Mouse (Mus musculus) limb, embryonic 11.5 days (tissue): ENCODE measurements at regions not wholly inside any gene's neighbourhood (a gene's known extent, or its start where the extent isn't known, plus 50 kb on each side); places are given as distances from the start of the nearest gene placed in this dataset.

Experiments used
- ATAC-seq: fragments of 200-750 bp; cut with Nextera tagmentation; 2 replicates; pipeline ENCODE4 v1.8.0; 2017; ENCODE audit warnings: low read depth; ENCODE audit not compliant: insufficient number of reproducible peaks, low FRiP score, low TSS enrichment
- DNase-seq: peaks from one replicate; pipeline ENCODE4 v3.0.0-alpha.2; 2015; ENCODE audit warnings: low spot score
- H3K27ac ChIP-seq: fragments of 300-500 bp; sonication (generic); replicated peaks from 2 replicates; pipeline ENCODE4 v1.5.1; 2014; ENCODE audit warnings: low read depth, mild to moderate bottlenecking, low read length
- H3K27me3 ChIP-seq: fragments of 300-500 bp; sonication (generic); 2 replicates; pipeline ENCODE4 v1.6.1; 2014; ENCODE audit warnings: mild to moderate bottlenecking, low read length, mixed read lengths; ENCODE audit not compliant: control insufficient read depth, insufficient read depth
- H3K36me3 ChIP-seq: fragments of 300-500 bp; sonication (generic); 2 replicates; pipeline ENCODE4 v1.6.1; 2014; ENCODE audit warnings: mild to moderate bottlenecking, low read length, moderate library complexity, mixed read lengths; ENCODE audit not compliant: control insufficient read depth, insufficient read depth
- H3K4me1 ChIP-seq: fragments of 300-500 bp; sonication (generic); 2 replicates; pipeline ENCODE4 v1.6.1; 2014; ENCODE audit warnings: low read length, mixed read lengths; ENCODE audit not compliant: control insufficient read depth, insufficient read depth
- H3K4me2 ChIP-seq: fragments of 300-500 bp; sonication (generic); 2 replicates; pipeline ENCODE4 v1.6.1; 2014; ENCODE audit warnings: low read depth, mild to moderate bottlenecking, moderate library complexity; ENCODE audit not compliant: severe bottlenecking
- H3K4me3 ChIP-seq: fragments of 300-500 bp; sonication (generic); 2 replicates; pipeline ENCODE4 v1.5.1; 2014; ENCODE audit warnings: low read depth, low read length
- H3K9ac ChIP-seq: fragments of 300-500 bp; sonication (generic); 2 replicates; pipeline ENCODE4 v1.6.1; 2014; ENCODE audit warnings: mild to moderate bottlenecking, low read length
- H3K9me3 ChIP-seq: fragments of 300-500 bp; sonication (generic); 2 replicates; pipeline ENCODE4 v1.6.1; 2016; ENCODE audit warnings: low read length; ENCODE audit not compliant: control insufficient read depth
- WGBS: fragments of 180-500 bp; shearing (Covaris S2); extraction: QIAGEN DNeasy Blood & Tissue Kit; methylation state at CpG from one replicate; pipeline ENCODE4 v1.1.7; 2014; 5-methylcytosine and 5-hydroxymethylcytosine counted together

DNA sequence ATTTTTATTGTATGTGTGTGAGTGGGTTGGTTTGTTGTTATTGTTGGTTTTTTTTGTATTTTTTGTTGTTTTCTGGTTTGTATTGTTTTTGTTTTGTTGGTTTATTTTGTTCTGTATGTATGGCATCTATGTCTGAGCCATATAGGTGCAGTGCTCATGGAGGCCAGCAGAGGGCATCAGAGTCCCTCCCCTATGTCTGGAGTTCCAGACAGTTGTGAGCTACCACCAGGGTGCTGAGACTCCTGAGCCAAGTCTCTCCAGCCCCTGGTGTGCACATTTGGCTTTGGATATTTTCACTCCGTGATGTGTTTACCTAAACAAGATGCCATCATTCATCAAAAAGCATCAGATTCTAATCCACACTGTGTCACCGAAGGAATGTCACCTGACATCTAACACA is 59.2 kb upstream of the Nudt7 start:
- DNase-seq (peak; percentile 45), ATAC-seq (no peak)
- Histone ChIP-seq H3K27ac (no peak overlapping the region), H3K9me3 (no peaks in the 10 kb centered on the region), H3K27me3 (no peaks in the 10 kb centered on the region), H3K9ac (no peak overlapping the region), H3K4me1 (no peaks in the 10 kb centered on the region), H3K4me3 (no peak overlapping the region), H3K36me3 (no peaks in the 10 kb centered on the region), H3K4me2 (no peak overlapping the region)
- WGBS = 88% methylated on average over 2 of the region's 2 CpGs

DNA sequence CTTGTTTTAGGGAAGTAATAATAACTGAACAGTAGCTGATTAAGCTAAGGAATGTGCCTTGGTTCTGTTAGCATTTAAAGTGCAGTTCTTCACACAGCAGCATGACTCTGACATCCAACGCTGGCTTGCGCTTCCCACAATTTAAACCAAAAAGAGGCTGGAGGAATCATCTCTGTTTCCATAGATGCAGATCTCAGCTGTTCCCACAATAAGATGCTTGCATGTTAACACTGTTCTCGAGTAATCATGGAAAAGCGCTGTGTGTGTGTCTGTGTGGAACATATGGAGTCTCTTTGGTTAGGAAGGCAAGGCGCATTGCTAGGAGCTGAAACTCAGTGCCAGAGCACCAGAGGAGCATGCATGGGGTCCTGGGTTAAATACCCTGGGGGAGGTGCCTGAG is 56.7 kb upstream of the Nudt7 start:
- H3K4me2 ChIP-seq = no peak overlapping the region
- H3K4me3 ChIP-seq = no peak overlapping the region
- no peaks in the 10 kb centered on the region for H3K27me3 ChIP-seq
- no peaks in the 10 kb centered on the region for H3K9me3 ChIP-seq
- ATAC-seq (no peak), DNase-seq (no peak)
- 87% methylated on average over 5 of the region's 5 CpGs for WGBS
- H3K27ac ChIP-seq = no peak overlapping the region
- H3K4me1 ChIP-seq = no peaks in the 10 kb centered on the region
- no peak overlapping the region for H3K9ac ChIP-seq
- H3K36me3 ChIP-seq = no peaks in the 10 kb centered on the region

DNA sequence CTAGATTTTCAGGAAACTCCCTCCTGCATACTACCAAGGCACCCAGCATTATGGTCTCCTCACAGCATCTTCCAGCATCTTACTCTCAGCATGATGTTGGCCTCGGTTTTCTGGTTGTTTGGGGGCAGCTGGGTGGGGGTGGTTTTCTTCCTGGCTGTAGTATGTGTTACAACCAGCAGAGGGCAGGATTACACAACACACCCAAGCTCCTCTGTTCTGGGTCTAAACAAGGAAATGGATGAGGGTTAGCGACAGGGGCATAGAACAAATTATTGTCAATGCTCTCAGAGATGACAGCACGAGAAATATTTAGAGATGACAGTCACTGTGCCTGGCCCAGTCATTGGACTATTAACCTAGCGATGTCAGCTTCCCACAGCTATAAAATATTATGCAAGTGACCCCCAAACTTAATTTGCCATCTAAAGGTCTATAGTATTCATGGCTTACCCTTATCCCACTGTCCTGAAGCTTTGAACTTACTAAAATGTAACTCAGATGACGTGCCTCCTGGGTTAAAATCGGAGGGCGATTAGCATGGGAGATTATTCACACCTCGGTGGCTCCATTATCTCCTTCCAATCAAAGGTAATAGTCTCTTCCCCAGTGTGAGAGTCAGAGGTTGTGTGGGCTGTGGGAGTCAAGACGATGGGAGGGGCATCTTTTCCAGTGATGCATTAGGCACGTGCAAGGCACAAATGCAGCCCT is 52.2 kb upstream of the Nudt7 start:
- no peak overlapping the region for H3K9ac ChIP-seq
- 19% methylated on average over 10 of the region's 10 CpGs for WGBS
- no peak overlapping the region for H3K27ac ChIP-seq
- H3K9me3 ChIP-seq = no peaks in the 10 kb centered on the region
- peak; percentile 68 for DNase-seq
- peak; percentile 44; the same call in 1 of the 2 replicates for ATAC-seq
- H3K4me2 ChIP-seq = no peak overlapping the region
- no peaks in the 10 kb centered on the region for H3K27me3 ChIP-seq
- H3K36me3 ChIP-seq = no peaks in the 10 kb centered on the region
- H3K4me1 ChIP-seq = no peaks in the 10 kb centered on the region
- H3K4me3 ChIP-seq = no peak overlapping the region

DNA sequence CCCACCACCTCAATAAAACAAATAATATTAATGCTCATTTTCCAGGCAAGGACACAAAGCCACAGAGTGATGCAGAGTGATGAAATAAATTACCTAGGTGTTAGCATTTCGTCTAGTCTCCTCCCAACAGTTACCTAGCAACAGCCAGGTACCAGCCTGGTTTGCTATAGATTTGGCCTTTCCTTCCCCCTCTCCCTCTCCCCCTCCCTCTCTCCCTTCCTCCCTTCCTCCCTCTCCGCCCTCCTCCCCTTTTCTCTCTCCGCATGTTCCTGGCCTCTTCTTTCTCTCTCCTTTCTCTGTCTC is 51.6 kb upstream of the Nudt7 start:
- Histone ChIP-seq H3K4me2 (no peak overlapping the region), H3K4me3 (no peak overlapping the region), H3K4me1 (no peaks in the 10 kb centered on the region), H3K9ac (no peak overlapping the region), H3K36me3 (no peaks in the 10 kb centered on the region), H3K27me3 (no peaks in the 10 kb centered on the region), H3K9me3 (no peaks in the 10 kb centered on the region), H3K27ac (no peak overlapping the region)
- WGBS = 74% methylated on average over 3 of the region's 3 CpGs
- DNase-seq (no peak), ATAC-seq (no peak)
